Mouse (Mus musculus): Measurements from ENCODE around the gene Daam2. TPM values are rescaled to one million over a fixed set of nuclear protein-coding genes. Genes with fewer than 3 reads are reported as not detected.

The Daam2 gene
- polyA plus RNA-seq, 1 experiment from 2014 or later = 0.26 TPM

DNA sequence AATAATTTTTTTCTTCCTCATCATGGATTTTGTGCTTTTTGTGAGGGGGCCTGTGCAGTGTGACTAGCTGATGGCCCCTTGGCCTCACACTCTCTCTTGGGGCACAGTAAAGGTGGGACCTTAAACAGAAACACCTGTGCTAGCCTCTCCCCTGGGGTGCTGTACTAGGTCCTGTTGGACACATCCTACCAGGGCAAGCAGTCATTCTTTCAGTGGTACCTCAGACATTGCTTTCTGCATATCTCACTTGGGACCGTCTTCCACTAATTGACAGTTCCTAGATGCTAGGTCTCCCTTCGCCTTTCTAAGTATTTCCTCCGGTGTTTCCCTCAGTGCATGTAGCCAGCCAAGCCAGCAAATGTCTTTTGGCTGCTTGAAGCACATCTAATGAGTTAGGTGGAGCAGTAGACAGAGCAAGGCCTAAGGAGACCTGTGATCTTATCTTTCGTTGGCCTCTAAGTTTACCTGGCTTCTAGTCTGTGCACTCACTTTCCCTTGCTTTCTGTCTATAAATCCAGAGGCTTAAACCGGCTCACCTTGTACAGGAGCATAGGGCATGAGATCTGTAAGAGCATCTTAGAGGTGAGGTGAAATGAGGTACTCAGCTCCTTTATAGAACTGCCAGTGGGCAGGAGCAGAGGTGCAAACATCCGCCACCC lies 134.5 kb downstream of the Daam2 start:
- peak overlapping the region; percentile 94 for H3K27ac ChIP-seq (ENCODE audit: low read length)
- 66% methylated on average over 6 of the region's 6 CpGs for WGBS (ENCODE audit: insufficient replicate concordance)
- H3K4me3 ChIP-seq (ENCODE audit: low read depth, low read length) = peak overlapping the region; percentile 90
- H3K9ac ChIP-seq (ENCODE audit: low read depth, low read length) = peak overlapping the region; percentile 98
- peaks cover 55% of the 10 kb centered on the region for H3K4me1 ChIP-seq (ENCODE audit: control insufficient read depth, low read depth, low read length)
- H3K27me3 ChIP-seq (ENCODE audit: control insufficient read depth, insufficient read depth, low read depth, low read length) = no peaks in the 10 kb centered on the region
- no peaks in the 10 kb centered on the region for H3K9me3 ChIP-seq (replicated peaks; ENCODE audit: control insufficient read depth, low read length)
- peaks cover 19% of the 10 kb centered on the region for H3K36me3 ChIP-seq (ENCODE audit: control insufficient read depth, insufficient read depth)
- ATAC-seq (ENCODE audit: low read depth) = no peak
- H3K4me2 ChIP-seq (ENCODE audit: low read depth, low read length) = peak overlapping the region; percentile 75

DNA sequence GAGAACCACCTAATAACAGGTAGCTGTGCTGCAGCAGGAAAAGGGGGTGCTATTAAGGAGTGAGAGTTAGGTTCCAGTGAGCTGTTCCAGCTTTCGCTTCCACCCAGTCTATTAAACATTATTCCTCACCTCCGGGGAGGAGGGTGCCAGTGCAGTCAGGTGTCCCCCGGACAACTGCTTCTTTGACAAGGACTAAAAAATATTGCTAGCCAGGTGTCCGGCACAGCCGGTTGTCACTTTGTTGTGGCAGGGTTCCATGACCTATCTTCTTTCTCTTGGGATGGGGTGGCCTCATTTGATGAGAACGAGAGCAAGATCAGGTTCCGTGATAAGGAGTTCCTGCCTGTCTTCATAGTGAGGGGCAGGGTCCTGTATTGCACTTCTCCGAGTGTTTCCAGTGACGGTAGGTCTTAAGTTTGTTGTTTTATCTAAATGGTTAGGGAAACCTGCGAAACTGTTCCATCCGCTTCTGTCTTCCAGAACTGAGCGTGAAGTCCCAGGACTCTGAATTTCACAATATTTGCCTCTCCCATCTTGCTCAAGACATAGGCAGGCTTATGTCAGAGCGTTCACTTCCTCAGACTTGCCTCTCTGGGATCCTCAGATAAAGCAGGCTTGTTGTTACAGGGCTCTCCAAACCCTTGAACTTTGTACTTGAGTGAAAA lies 135.3 kb downstream of the Daam2 start:
- 7% methylated on average over 13 of the region's 13 CpGs for WGBS (ENCODE audit: insufficient replicate concordance)
- no peaks in the 10 kb centered on the region for H3K9me3 ChIP-seq (replicated peaks; ENCODE audit: control insufficient read depth, low read length)

DNA sequence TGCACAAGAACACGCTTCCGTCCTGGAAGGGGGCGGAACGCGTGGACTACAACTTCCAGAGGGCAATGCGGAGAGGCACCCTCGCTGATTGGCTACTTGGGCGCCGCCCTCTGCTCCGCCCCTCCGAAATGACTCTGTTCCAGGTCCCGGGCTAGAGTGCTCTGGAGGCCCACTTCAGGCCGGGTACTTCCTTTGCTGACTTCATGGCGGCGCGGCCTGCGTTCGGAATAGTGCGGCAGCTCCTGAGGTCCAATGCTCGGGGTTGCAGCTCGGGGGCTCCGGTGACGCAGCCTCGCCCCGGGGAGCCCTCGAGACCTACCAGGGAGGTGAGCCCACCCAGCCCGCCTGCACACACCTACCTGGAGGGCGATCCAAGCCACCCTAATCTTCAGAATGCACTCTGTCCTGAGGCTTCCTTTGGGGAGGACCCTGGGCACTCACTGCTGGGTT lies 135.9 kb downstream of the Daam2 start, which contains the start of gene Mocs1:
Gene Mocs1 (plus strand): TSS at position 124 of the 450 bp plus-strand sequence.
- Histone ChIP-seq H3K4me3 (ENCODE audit: low read depth, low read length) (peak within 1 kb of the TSS; percentile 90), H3K9ac (ENCODE audit: low read depth, low read length) (peak within 1 kb of the TSS; percentile 98), H3K9me3 (replicated peaks; ENCODE audit: control insufficient read depth, low read length) (no peaks in the 10 kb centered on the region), H3K4me2 (ENCODE audit: low read depth, low read length) (peak within 1 kb of the TSS; percentile 75), H3K27ac (ENCODE audit: low read length) (peak within 1 kb of the TSS; percentile 94), H3K36me3 (ENCODE audit: control insufficient read depth, insufficient read depth) (peaks cover 6% of the 10 kb centered on the region; the same call in 1 of the 2 replicates), H3K4me1 (ENCODE audit: control insufficient read depth, low read depth, low read length) (peaks cover 43% of the 10 kb centered on the region), H3K27me3 (ENCODE audit: control insufficient read depth, insufficient read depth, low read depth, low read length) (no peaks in the 10 kb centered on the region)
- under 1% methylated on average over 28 of the region's 28 CpGs for WGBS (ENCODE audit: insufficient replicate concordance)
- peak; percentile 99 for ATAC-seq (ENCODE audit: low read depth)

More for the DNA sequence above, 135.3 kb downstream of the Daam2 start:
- H3K27ac ChIP-seq (ENCODE audit: low read length) = peak overlapping the region; percentile 94
- peaks cover 12% of the 10 kb centered on the region for H3K36me3 ChIP-seq (ENCODE audit: control insufficient read depth, insufficient read depth)
- H3K4me1 ChIP-seq (ENCODE audit: control insufficient read depth, low read depth, low read length) = peaks cover 48% of the 10 kb centered on the region
- H3K4me3 ChIP-seq (ENCODE audit: low read depth, low read length) = peak overlapping the region; percentile 90
- peak overlapping the region; percentile 75 for H3K4me2 ChIP-seq (ENCODE audit: low read depth, low read length)
- ATAC-seq (ENCODE audit: low read depth) = peak; percentile 12; the same call in 1 of the 2 replicates
- H3K27me3 ChIP-seq (ENCODE audit: control insufficient read depth, insufficient read depth, low read depth, low read length) = no peaks in the 10 kb centered on the region
- H3K9ac ChIP-seq (ENCODE audit: low read depth, low read length) = peak overlapping the region; percentile 98

DNA sequence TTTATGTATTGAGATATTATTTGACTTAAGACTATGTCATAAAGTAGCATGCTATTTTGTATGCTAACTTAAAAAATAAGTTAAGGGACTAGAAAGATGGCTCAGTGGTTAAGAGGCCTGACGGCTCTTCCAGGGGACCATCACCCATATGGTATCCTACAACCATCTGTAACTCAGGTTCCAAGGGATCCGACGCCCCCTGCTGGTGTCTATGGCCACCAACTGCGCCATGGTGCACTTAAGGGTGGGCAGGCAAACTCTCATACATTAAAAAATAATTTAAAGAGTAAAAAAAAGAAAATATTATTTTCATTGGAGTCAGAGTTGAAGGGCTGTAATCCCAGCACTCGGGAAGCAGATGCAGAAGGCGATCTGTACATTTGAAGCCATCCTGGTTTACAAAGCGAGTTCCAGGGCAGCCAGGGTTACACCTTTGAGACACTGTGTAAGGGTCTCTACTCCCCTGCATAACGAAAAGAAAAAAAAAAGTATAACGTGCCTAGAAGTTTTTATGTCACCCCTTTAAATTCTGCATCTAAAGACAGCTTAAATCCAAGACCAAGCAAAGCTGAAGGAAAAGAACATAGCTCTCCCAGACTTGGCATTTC lies 136.4 kb downstream of the Daam2 start:
- no peak for ATAC-seq (ENCODE audit: low read depth)
- WGBS (ENCODE audit: insufficient replicate concordance) = 14% methylated on average over 9 of the region's 9 CpGs
- H3K4me2 ChIP-seq (ENCODE audit: low read depth, low read length) = peak overlapping the region; percentile 44
- H3K36me3 ChIP-seq (ENCODE audit: control insufficient read depth, insufficient read depth) = 0 out of 2 replicates have a peak, but pooled peaks cover 3% of the 10 kb centered on the region
- no peak overlapping the region for H3K27ac ChIP-seq (ENCODE audit: low read length)
- no peak overlapping the region for H3K9ac ChIP-seq (ENCODE audit: low read depth, low read length)
- peak overlapping the region; percentile 90 for H3K4me3 ChIP-seq (ENCODE audit: low read depth, low read length)
- H3K27me3 ChIP-seq (ENCODE audit: control insufficient read depth, insufficient read depth, low read depth, low read length) = no peaks in the 10 kb centered on the region
- no peaks in the 10 kb centered on the region for H3K9me3 ChIP-seq (replicated peaks; ENCODE audit: control insufficient read depth, low read length)
- peaks cover 38% of the 10 kb centered on the region for H3K4me1 ChIP-seq (ENCODE audit: control insufficient read depth, low read depth, low read length)

DNA sequence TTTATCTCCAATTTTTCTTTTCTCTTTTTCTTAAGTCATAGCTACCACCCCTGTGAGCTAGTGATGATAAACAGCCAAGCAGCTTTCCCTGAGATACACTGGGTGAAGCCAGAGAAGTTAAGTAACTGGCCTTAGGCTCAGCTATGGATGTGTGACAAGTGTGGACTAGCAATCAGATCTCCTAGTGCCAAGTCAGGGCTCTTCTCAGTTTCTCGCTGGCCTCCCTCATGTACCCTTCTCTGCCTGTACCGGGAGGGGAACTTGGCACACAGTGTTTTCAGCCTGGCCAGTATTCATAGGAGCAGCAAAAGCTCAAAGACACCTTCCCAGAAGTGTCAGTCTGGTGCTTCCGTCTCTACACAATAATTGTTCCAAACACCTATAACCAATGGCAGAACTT lies 140.3 kb downstream of the Daam2 start:
- no peak for ATAC-seq (ENCODE audit: low read depth)
- no peaks in the 10 kb centered on the region for H3K9me3 ChIP-seq (replicated peaks; ENCODE audit: control insufficient read depth, low read length)
- no peaks in the 10 kb centered on the region for H3K27me3 ChIP-seq (ENCODE audit: control insufficient read depth, insufficient read depth, low read depth, low read length)
- H3K9ac ChIP-seq (ENCODE audit: low read depth, low read length) = no peak overlapping the region
- H3K27ac ChIP-seq (ENCODE audit: low read length) = no peak overlapping the region
- no peak overlapping the region for H3K4me3 ChIP-seq (ENCODE audit: low read depth, low read length)
- H3K4me2 ChIP-seq (ENCODE audit: low read depth, low read length) = no peak overlapping the region
- 77% methylated on average over 3 of the region's 3 CpGs for WGBS (ENCODE audit: insufficient replicate concordance)
- H3K4me1 ChIP-seq (ENCODE audit: control insufficient read depth, low read depth, low read length) = peaks cover 8% of the 10 kb centered on the region
- no peaks in the 10 kb centered on the region for H3K36me3 ChIP-seq (ENCODE audit: control insufficient read depth, insufficient read depth)

DNA sequence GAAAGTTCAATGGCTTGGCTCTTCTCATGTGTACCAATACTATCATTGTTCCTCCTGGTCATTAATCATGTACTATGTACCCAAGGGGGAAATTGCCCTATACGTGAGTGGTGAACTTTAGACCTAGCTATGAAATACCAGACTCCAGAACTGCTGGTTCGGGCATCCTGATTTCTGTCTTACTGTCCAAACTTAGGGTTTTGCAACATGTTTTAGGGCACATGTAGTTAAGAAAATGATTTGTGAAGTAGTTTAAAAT lies 141.1 kb downstream of the Daam2 start:
- no peaks in the 10 kb centered on the region for H3K27me3 ChIP-seq (ENCODE audit: control insufficient read depth, insufficient read depth, low read depth, low read length)
- peaks cover 7% of the 10 kb centered on the region for H3K4me1 ChIP-seq (ENCODE audit: control insufficient read depth, low read depth, low read length)
- H3K4me3 ChIP-seq (ENCODE audit: low read depth, low read length) = no peak overlapping the region
- no peaks in the 10 kb centered on the region for H3K36me3 ChIP-seq (ENCODE audit: control insufficient read depth, insufficient read depth)
- H3K9me3 ChIP-seq (replicated peaks; ENCODE audit: control insufficient read depth, low read length) = no peaks in the 10 kb centered on the region
- WGBS (ENCODE audit: insufficient replicate concordance) = 71% methylated on average over 2 of the region's 2 CpGs
- no peak overlapping the region for H3K9ac ChIP-seq (ENCODE audit: low read depth, low read length)
- H3K4me2 ChIP-seq (ENCODE audit: low read depth, low read length) = no peak overlapping the region
- no peak for ATAC-seq (ENCODE audit: low read depth)
- no peak overlapping the region for H3K27ac ChIP-seq (ENCODE audit: low read length)

DNA sequence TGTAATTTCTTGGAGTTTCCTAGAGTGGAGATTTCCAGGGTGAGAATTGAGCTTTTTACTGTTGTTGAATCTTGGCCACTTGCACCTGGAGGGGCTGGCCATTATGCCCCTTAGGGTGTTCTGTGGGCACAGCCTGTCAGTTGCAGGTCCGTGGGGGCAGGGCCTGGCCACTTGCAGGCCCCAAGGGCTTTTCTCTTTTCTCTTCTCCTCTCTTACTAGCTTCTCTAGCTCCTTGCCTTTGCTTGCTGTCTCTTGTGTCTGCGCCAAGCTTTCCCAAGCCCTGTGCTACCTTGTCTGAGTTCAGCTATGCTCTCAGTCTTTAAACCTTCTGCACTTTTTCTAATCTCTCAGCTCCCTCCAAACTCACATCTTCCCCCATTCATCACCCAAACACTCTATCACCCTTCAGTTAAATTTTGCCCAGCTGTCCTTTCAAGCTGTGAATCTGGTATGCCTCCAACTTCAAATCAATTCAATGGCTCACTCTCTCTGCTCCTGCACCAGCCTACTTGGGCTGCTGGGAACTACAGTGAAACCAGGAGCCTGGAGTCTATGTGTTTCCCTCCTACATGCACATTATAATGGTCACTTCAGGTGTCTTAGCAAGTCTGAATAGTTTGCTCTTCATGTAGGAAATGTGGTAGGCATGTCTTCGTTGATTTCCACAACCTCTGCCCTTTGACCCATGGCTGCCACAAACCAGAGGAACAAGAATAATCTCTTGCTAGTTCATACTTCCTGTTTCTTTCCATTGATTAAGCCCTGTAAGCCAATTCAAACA lies 141.7 kb downstream of the Daam2 start:
- no peak overlapping the region for H3K9ac ChIP-seq (ENCODE audit: low read depth, low read length)
- no peaks in the 10 kb centered on the region for H3K36me3 ChIP-seq (ENCODE audit: control insufficient read depth, insufficient read depth)
- WGBS (ENCODE audit: insufficient replicate concordance) = 35% methylated on average over 3 of the region's 3 CpGs
- no peak for ATAC-seq (ENCODE audit: low read depth)
- H3K4me1 ChIP-seq (ENCODE audit: control insufficient read depth, low read depth, low read length) = peaks cover 3% of the 10 kb centered on the region
- no peaks in the 10 kb centered on the region for H3K9me3 ChIP-seq (replicated peaks; ENCODE audit: control insufficient read depth, low read length)
- no peak overlapping the region for H3K4me2 ChIP-seq (ENCODE audit: low read depth, low read length)
- H3K27me3 ChIP-seq (ENCODE audit: control insufficient read depth, insufficient read depth, low read depth, low read length) = no peaks in the 10 kb centered on the region
- no peak overlapping the region for H3K4me3 ChIP-seq (ENCODE audit: low read depth, low read length)
- H3K27ac ChIP-seq (ENCODE audit: low read length) = no peak overlapping the region

DNA sequence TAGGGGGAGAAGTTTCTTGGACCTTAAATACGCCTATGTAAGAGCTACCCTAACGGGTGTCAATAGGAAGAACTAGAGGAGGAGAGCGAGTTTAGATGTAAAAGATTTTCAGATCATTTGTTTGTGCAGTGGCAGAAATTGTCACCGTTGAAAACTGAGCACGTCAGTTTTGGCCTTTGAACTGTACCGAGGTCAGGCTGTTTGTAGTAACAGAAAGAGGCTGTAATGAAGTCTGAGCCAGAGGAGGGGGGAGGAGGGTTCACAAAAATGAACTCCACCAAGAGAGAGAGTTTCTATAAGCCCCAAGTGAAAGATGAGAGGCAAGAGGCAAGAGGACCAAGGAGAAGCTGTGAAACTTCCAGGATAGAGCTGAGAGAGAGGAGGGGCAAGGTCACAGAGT lies 144.3 kb downstream of the Daam2 start:
- peak; percentile 65; the same call in 1 of the 2 replicates for ATAC-seq (ENCODE audit: low read depth)

More for the DNA sequence above, 144.3 kb downstream of the Daam2 start:
- Histone ChIP-seq H3K9ac (ENCODE audit: low read depth, low read length) (no peak overlapping the region), H3K27ac (ENCODE audit: low read length) (no peak overlapping the region), H3K4me3 (ENCODE audit: low read depth, low read length) (no peak overlapping the region), H3K36me3 (ENCODE audit: control insufficient read depth, insufficient read depth) (no peaks in the 10 kb centered on the region), H3K4me1 (ENCODE audit: control insufficient read depth, low read depth, low read length) (peaks cover 3% of the 10 kb centered on the region), H3K4me2 (ENCODE audit: low read depth, low read length) (no peak overlapping the region), H3K27me3 (ENCODE audit: control insufficient read depth, insufficient read depth, low read depth, low read length) (no peaks in the 10 kb centered on the region), H3K9me3 (replicated peaks; ENCODE audit: control insufficient read depth, low read length) (no peaks in the 10 kb centered on the region)
- 53% methylated on average over 6 of the region's 6 CpGs for WGBS (ENCODE audit: insufficient replicate concordance)
